Mouse (Mus musculus): Measurements from ENCODE around the gene Tnfrsf11a. TPM values are rescaled to one million over a fixed set of nuclear protein-coding genes. Genes with fewer than 3 reads are reported as not detected.

Tnfrsf11a gene
- polyA plus RNA-seq, 1 experiment: 4.0 TPM

DNA sequence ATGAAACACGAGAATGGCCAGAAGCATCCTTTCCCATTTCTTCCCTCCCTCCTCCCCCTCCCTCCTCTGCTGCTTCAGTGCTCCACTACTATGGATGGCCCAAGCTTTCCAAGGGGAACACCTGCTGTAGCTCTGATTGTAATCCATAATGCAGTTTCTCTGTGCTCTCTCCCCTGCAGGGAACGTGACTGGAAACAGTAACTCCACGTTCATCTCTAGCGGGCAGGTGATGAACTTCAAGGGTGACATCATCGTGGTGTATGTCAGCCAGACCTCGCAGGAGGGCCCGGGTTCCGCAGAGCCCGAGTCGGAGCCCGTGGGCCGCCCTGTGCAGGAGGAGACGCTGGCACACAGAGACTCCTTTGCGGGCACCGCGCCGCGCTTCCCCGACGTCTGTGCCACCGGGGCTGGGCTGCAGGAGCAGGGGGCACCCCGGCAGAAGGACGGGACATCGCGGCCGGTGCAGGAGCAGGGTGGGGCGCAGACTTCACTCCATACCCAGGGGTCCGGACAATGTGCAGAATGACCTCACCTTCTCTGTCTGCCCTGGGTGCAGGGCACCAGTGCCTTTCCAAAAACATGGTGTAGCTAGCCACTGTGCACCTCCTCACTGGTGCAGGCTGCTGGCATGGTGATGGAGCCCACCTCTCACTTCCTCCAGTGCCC is 64.0 kb downstream of the Tnfrsf11a start:
- no peak overlapping the region for H3K27ac ChIP-seq (ENCODE audit: insufficient read depth, low read length)
- TF ChIP-seq POLR2A (IDR thresholded peaks at IDR 0.05; ENCODE audit: extremely low read depth, insufficient read depth, low read length) (no peak), CTCF (IDR thresholded peaks at IDR 0.05; ENCODE audit: extremely low read depth, insufficient read depth, low read length) (no peak)
- H3K4me3 ChIP-seq (ENCODE audit: insufficient read depth, low read length): no peak overlapping the region
- no peaks in the 10 kb centered on the region for H3K4me1 ChIP-seq (ENCODE audit: control insufficient read depth, insufficient read depth, low read length)

GRCm38 (mm10) chr1:105846431-105846830 is 65.9 kb downstream of the Tnfrsf11a start:
- Histone ChIP-seq H3K4me3 (ENCODE audit: insufficient read depth, low read length) (no peak overlapping the region), H3K4me1 (ENCODE audit: control insufficient read depth, insufficient read depth, low read length) (no peaks in the 10 kb centered on the region), H3K27ac (ENCODE audit: insufficient read depth, low read length) (no peak overlapping the region)
- no peak for TF ChIP-seq CTCF (IDR thresholded peaks at IDR 0.05; ENCODE audit: extremely low read depth, insufficient read depth, low read length)
- no peak for TF ChIP-seq POLR2A (IDR thresholded peaks at IDR 0.05; ENCODE audit: extremely low read depth, insufficient read depth, low read length)

DNA sequence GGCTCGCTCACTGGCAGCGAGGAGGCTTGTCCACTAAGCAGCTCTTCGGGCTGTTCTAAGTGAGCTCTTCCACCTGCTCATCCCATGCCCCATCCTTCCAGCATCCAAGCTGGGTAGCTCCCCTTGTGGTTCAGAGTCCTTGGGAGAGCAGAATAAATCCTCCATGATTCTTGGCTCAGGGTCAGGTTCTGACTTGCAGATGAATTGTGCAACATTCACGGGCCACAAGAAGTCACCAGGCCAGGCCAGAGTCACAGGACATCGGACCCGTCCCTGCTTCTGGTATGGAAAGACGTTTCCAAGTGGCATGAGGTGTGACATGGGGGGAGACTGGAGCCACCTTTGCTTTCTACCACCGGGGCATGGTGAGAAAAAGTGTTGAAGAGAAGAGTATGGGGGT is 68.3 kb downstream of the Tnfrsf11a start:
- no peaks in the 10 kb centered on the region for H3K4me1 ChIP-seq (ENCODE audit: control insufficient read depth, insufficient read depth, low read length)
- no peak overlapping the region for H3K27ac ChIP-seq (ENCODE audit: insufficient read depth, low read length)
- H3K4me3 ChIP-seq (ENCODE audit: insufficient read depth, low read length): no peak overlapping the region
- TF ChIP-seq POLR2A (IDR thresholded peaks at IDR 0.05; ENCODE audit: extremely low read depth, insufficient read depth, low read length) (no peak), CTCF (IDR thresholded peaks at IDR 0.05; ENCODE audit: extremely low read depth, insufficient read depth, low read length) (no peak)

GRCm38 (mm10) chr1:105851341-105851740 is 70.8 kb downstream of the Tnfrsf11a start:
- H3K4me3 ChIP-seq (ENCODE audit: insufficient read depth, low read length): no peak overlapping the region
- no peak overlapping the region for H3K27ac ChIP-seq (ENCODE audit: insufficient read depth, low read length)
- TF ChIP-seq CTCF (IDR thresholded peaks at IDR 0.05; ENCODE audit: extremely low read depth, insufficient read depth, low read length) (no peak), POLR2A (IDR thresholded peaks at IDR 0.05; ENCODE audit: extremely low read depth, insufficient read depth, low read length) (no peak)
- H3K4me1 ChIP-seq (ENCODE audit: control insufficient read depth, insufficient read depth, low read length): no peaks in the 10 kb centered on the region

GRCm38 (mm10) chr1:105859740-105860139 is 79.2 kb downstream of the Tnfrsf11a start:
- Histone ChIP-seq H3K4me1 (ENCODE audit: control insufficient read depth, insufficient read depth, low read length) (no peaks in the 10 kb centered on the region), H3K4me3 (ENCODE audit: insufficient read depth, low read length) (no peak overlapping the region), H3K27ac (ENCODE audit: insufficient read depth, low read length) (no peak overlapping the region)
- no peak for TF ChIP-seq POLR2A (IDR thresholded peaks at IDR 0.05; ENCODE audit: extremely low read depth, insufficient read depth, low read length)
- TF ChIP-seq CTCF (IDR thresholded peaks at IDR 0.05; ENCODE audit: extremely low read depth, insufficient read depth, low read length): no peak

DNA sequence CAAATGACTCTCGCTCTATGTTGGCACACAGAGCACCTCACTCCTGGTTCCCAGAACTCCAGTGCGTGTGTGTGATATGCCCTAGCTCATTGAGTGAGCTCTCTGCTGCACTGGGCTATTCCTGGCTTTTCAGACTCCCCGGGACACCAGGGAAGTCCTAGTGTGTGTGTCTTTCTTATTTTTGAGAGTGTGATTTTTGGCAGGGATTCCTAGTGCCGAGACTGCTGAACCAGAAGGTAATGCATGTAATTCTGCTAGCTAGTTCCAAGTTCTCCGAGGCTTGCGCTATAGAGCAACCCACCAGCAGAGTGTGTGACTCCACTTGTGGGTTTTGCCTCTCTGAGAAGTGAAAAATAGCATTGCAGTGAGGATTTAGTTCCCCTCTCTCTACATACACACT is 96.1 kb downstream of the Tnfrsf11a start:
- Histone ChIP-seq H3K4me3 (ENCODE audit: insufficient read depth, low read length) (no peak overlapping the region), H3K4me1 (ENCODE audit: control insufficient read depth, insufficient read depth, low read length) (no peaks in the 10 kb centered on the region), H3K27ac (ENCODE audit: insufficient read depth, low read length) (no peak overlapping the region)
- TF ChIP-seq CTCF (IDR thresholded peaks at IDR 0.05; ENCODE audit: extremely low read depth, insufficient read depth, low read length) (no peak), POLR2A (IDR thresholded peaks at IDR 0.05; ENCODE audit: extremely low read depth, insufficient read depth, low read length) (no peak)

GRCm38 (mm10) chr1:105877808-105878207 is 97.3 kb downstream of the Tnfrsf11a start:
- H3K4me1 ChIP-seq (ENCODE audit: control insufficient read depth, insufficient read depth, low read length): no peaks in the 10 kb centered on the region
- no peak overlapping the region for H3K4me3 ChIP-seq (ENCODE audit: insufficient read depth, low read length)
- no peak overlapping the region for H3K27ac ChIP-seq (ENCODE audit: insufficient read depth, low read length)
- no peak for TF ChIP-seq POLR2A (IDR thresholded peaks at IDR 0.05; ENCODE audit: extremely low read depth, insufficient read depth, low read length)
- no peak for TF ChIP-seq CTCF (IDR thresholded peaks at IDR 0.05; ENCODE audit: extremely low read depth, insufficient read depth, low read length)

DNA sequence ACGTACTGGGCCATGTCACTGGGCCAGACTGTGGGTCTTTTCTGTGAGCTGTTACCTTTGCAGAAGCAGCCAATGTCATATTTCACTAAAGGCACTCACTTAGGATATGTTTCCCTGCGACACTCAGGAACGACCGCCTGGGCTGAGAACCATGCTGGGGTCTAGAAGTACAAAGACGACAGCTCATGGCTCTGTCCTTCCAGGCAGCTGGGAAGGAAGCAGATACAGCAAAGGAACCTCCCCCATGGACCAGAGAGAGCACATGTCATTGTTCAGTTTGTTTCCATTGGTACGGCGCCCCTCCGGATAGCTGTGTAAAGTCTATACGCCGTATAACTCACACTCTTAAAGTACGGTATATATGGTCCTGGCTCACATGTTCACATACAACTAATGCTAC is 97.9 kb downstream of the Tnfrsf11a start:
- TF ChIP-seq POLR2A (IDR thresholded peaks at IDR 0.05; ENCODE audit: extremely low read depth, insufficient read depth, low read length) (no peak), CTCF (IDR thresholded peaks at IDR 0.05; ENCODE audit: extremely low read depth, insufficient read depth, low read length) (no peak)
- Histone ChIP-seq H3K4me3 (ENCODE audit: insufficient read depth, low read length) (no peak overlapping the region), H3K27ac (ENCODE audit: insufficient read depth, low read length) (no peak overlapping the region), H3K4me1 (ENCODE audit: control insufficient read depth, insufficient read depth, low read length) (no peaks in the 10 kb centered on the region)

DNA sequence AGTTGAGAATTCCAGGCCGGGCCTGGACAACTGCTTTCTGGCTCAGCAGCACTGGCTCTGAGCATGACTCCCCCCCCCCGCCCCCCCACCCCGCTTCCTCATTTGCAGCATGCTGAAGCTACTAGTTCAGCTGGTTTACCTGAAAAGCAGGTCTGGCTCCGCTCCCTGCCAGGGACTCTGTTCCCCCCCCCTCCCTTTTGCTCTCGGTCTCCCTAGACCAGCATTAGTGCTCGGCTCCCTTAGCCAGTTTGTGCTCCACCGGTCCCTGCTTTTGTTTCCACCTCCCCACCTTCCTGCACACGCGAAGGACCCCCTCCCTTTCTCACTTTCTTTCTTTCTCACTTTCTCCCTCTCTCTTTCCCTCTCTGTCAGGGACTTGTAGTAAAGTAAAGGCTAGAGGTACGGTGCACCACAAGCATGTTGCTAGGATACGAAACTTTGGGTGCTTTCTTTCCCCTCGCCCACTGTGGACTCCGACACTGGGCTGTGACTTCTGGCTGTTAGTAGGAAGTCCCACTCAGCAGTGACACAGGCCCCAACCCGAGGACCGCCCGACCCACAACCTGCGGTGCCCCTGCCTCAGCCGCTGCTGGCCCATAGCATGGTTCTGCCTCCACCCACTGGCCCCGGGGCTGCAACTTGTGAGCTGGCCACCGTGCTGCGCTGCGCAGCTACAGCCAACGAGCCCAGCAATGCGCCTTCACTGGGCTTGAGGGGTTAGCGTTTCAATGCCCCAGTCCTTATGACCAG is 100.2 kb downstream of the Tnfrsf11a start:
- Histone ChIP-seq H3K4me1 (ENCODE audit: control insufficient read depth, insufficient read depth, low read length) (no peaks in the 10 kb centered on the region), H3K4me3 (ENCODE audit: insufficient read depth, low read length) (no peak overlapping the region), H3K27ac (ENCODE audit: insufficient read depth, low read length) (no peak overlapping the region)
- TF ChIP-seq POLR2A (IDR thresholded peaks at IDR 0.05; ENCODE audit: extremely low read depth, insufficient read depth, low read length) (no peak), CTCF (IDR thresholded peaks at IDR 0.05; ENCODE audit: extremely low read depth, insufficient read depth, low read length) (no peak)

DNA sequence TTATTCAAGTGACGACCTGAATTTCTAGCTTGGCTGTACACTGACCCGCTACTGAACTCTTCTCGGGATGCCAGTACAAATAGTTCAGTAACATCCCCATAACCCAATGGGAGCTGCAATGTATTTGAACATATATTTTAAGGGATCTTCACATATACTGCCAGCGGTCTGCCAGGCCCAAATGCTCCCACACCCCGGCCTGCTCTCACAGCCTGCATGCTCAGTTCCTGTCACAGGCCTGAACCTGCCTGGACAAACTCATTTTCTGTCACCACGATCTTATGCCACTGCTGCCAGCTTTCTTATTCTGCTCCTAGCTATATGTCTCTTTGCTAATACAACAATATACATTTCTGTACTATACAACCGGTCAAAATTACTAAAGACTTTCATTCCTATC is 100.9 kb downstream of the Tnfrsf11a start:
- Histone ChIP-seq H3K4me3 (ENCODE audit: insufficient read depth, low read length) (no peak overlapping the region), H3K4me1 (ENCODE audit: control insufficient read depth, insufficient read depth, low read length) (no peaks in the 10 kb centered on the region), H3K27ac (ENCODE audit: insufficient read depth, low read length) (no peak overlapping the region)
- TF ChIP-seq POLR2A (IDR thresholded peaks at IDR 0.05; ENCODE audit: extremely low read depth, insufficient read depth, low read length) (no peak), CTCF (IDR thresholded peaks at IDR 0.05; ENCODE audit: extremely low read depth, insufficient read depth, low read length) (no peak)
